Mouse (Mus musculus) hematopoietic multipotent progenitor cell, adult 10-12 weeks (in vitro differentiated cells): ENCODE results near the gene Rrad. TPM values are rescaled to one million over a fixed set of nuclear protein-coding genes. Genes with fewer than 3 reads are reported as not detected.

Source experiments
- polyA plus RNA-seq: library from polyadenylated mRNA; stranded (reverse); fragments of >175 nt; gene quantifications from 2 replicates; pipeline ENCODE4 v1.2.3, GENCODE M21; 2012; ENCODE audit warnings: low replicate concordance

The Rrad gene
- 10.3 and 25.2 TPM in 2 replicates for polyA plus RNA-seq

DNA sequence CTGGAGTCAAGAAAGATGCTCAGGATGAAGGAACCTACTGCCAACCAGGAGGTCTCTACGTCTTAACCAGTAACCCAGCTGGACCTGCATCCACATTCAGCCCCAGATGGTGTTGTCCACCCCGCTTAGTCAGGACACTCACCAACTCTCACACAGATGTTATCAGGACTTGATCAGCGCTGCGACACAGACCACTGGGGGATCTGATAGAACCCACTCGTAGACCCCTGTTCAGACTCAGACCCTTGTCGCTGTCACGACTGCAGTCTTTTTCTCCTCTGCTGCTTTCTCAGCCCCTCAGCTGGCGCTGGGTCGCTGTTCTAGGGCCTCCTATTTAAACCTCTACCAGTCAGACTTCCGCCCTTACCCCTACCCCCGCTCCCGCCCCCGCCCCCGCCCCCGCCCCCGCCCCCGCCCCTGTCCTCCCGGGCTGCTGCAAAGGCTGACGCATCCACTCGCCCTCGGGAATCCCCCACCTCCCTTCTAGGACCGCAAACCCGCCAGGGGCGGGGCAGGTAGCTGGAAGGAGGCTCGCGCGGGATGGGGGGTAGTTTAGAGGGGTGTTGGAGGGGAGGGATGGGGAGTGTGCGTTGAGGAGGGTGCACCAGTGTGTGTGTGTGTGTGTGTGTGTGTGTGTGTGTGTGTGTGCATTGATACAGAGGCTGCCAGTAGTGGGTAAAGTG lies at the start of gene Rrad:
Gene Rrad, minus strand, starts transcription at position 347 of the 683 bp plus-strand sequence.

DNA sequence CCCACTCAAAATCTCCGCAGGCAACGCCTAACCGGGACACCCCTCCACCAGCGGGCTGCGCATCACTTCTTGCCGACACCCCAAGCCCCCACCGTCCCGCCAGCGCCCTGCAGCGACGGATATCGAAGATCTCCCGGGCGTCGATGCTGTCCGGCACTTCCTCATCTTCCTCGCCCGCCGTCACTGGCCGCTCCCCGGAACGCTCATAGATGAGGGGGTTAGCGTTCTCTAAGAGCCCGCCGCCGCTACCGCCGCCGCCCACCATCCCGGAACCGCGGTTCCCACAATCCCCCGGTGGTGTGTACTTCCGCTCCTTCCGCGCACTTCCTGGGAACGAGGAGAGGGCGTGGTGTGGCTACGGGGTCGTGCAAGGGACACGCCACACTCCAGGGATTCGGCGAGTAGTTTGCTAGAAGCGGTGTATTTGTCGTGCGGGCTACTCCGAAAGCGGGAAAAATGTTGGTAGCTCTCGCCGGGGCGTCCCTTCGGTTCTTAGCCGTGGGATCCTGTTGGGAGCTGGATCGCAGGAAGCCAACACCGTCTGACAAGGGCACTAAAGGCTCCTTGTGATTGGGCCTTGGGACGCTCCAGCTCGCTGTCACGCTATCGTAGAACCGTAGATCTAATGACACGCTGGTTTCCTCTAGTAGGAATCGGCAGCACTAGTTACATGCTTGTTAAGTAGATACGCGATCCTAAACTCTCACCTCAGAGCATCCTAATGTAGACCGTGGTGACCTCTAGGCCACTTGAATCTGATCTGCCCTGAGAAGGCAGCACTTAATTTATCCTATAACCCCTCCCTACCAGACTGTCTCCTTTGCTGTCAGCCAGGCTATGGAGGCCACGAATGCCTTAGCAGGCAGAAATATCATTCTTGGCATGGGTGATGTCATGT lies 10.5 kb upstream of the Rrad start, which contains the start of gene Ciao2b:
Gene Ciao2b, minus strand, starts transcription at position 540 of the 898 bp plus-strand sequence.

GRCm38 (mm10) chr8:104624161-104624560 lies 7.0 kb downstream of the Rrad start, which contains the start of gene Cdh16:
TSS of gene Cdh16 (minus strand) at chr8:104624396.

GRCm38 (mm10) chr8:104591133-104591834 lies 39.8 kb downstream of the Rrad start, which contains the start of gene Pdp2:
TSS of gene Pdp2 (plus strand) at chr8:104591451.

Other genes starting within 250 kb of the Rrad start
- 3.1 and 4.1 TPM in 2 replicates for gene Cmtm4, start 235.5 kb downstream of the Rrad start, polyA plus RNA-seq
- 24.9 and 26.6 TPM in 2 replicates for gene Dync1li2, start 188.3 kb downstream of the Rrad start, polyA plus RNA-seq
- 0.68 and 1.9 TPM in 2 replicates for gene Terb1, start 121.4 kb downstream of the Rrad start, polyA plus RNA-seq
- 2.1 and 12.2 TPM in 2 replicates for gene Nae1, start 96.7 kb downstream of the Rrad start, polyA plus RNA-seq
- gene Car7, start 96.6 kb downstream of the Rrad start, polyA plus RNA-seq, result 0.42 and 2.3 TPM in 2 replicates
- gene Pdp2, start 39.9 kb downstream of the Rrad start, polyA plus RNA-seq, result 2.3 and 2.8 TPM in 2 replicates
- gene Cdh16, start 6.9 kb downstream of the Rrad start, polyA plus RNA-seq, result 0.12 TPM in 1 of 2 replicates, not detected in the other
- 47.5 and 69.7 TPM in 2 replicates for gene Ciao2b, start 10.6 kb upstream of the Rrad start, polyA plus RNA-seq
- gene Ces2a, start 102.7 kb upstream of the Rrad start, polyA plus RNA-seq, result not detected in 2 replicates
- not detected in 2 replicates for gene Ces2b, start 200.2 kb upstream of the Rrad start, polyA plus RNA-seq
- gene Ces2c, start 215.7 kb upstream of the Rrad start, polyA plus RNA-seq, result 0.15 and 0.37 TPM in 2 replicates